Comparison of ENCODE assay signal across 20 mouse cellular contexts in genomic region chr6:64605753-64606152, GRCm38 (mm10).
"Had no signal": no experiment of that assay in that cellular context is flagged by ENCODE, and none has a peak within 500 bp of the region (broad histone marks: within the 10 kb centered on the region; RNA-seq: fewer than 3 reads in every experiment).

No protein-coding gene starts in this region.

- H3K4me2 ChIP-seq: liver, embryonic 15.5 days; lung, embryonic 15.5 days; midbrain, embryonic 12.5 days; stomach, embryonic 15.5 days had no signal

- H3K27me3 ChIP-seq: liver, embryonic 15.5 days; lung, embryonic 15.5 days; megakaryocyte, embryonic 14.5 days; midbrain, embryonic 12.5 days; stomach, embryonic 15.5 days had no signal

- H3K9ac ChIP-seq: liver, embryonic 15.5 days; liver, postnatal 0 days; lung, embryonic 15.5 days; midbrain, embryonic 12.5 days; stomach, embryonic 15.5 days had no signal

- H3K36me3 ChIP-seq: liver, embryonic 15.5 days; lung, embryonic 15.5 days; midbrain, embryonic 10.5 days; midbrain, embryonic 12.5 days; stomach, embryonic 15.5 days had no signal

- ATAC-seq: liver, postnatal 0 days; lung, postnatal 0 days; midbrain, embryonic 16.5 days had no signal

- DNase-seq: liver, postnatal 0 days; lung, adult 2 months; lung, postnatal 14 days; lung, postnatal 36 days; midbrain, embryonic 14.5 days; right cerebral cortex, postnatal 14 days; thymus, adult 2 months; thymus, postnatal 25 days; thymus, postnatal 4 days had no signal

- H3K4me1 ChIP-seq: liver, embryonic 15.5 days; lung, embryonic 15.5 days; megakaryocyte, embryonic 14.5 days; midbrain, embryonic 10.5 days; midbrain, embryonic 12.5 days; stomach, embryonic 15.5 days had no signal

- H3K27ac ChIP-seq: liver, embryonic 15.5 days; lung, embryonic 15.5 days; macrophage; midbrain, embryonic 10.5 days; midbrain, embryonic 12.5 days; stomach, embryonic 15.5 days; stomach, postnatal 0 days had no signal

- H3K4me3 ChIP-seq: liver, embryonic 15.5 days; lung, embryonic 15.5 days; megakaryocyte, embryonic 14.5 days; midbrain, embryonic 10.5 days; midbrain, embryonic 12.5 days; myocyte; stomach, embryonic 15.5 days had no signal

- H3K9me3 ChIP-seq: liver, embryonic 15.5 days; lung, embryonic 15.5 days; megakaryocyte, embryonic 14.5 days; midbrain, embryonic 10.5 days; midbrain, embryonic 12.5 days; stomach, embryonic 15.5 days had no signal
